Mouse (Mus musculus) A20 (cell line): ENCODE measurements at regions not wholly inside any gene's neighbourhood (a gene's known extent, or its start where the extent isn't known, plus 50 kb on each side); places are given as distances from the start of the nearest gene placed in this dataset.
"Not testable (repeated sequence)": the region's sequence is repeated elsewhere in the genome, so short reads cannot be mapped to it uniquely, and the experiment has no call there.

Experiments used
- DNase-seq: peaks from one replicate; pipeline ENCODE4 v3.0.0-alpha.2; 2011; ENCODE audit warnings: low read depth, low spot score

- DNase-seq = no peak
Measured at GRCm38 (mm10) chr16:55520077-55520476, 222.3 kb upstream of the Zpld1 start.

GRCm38 (mm10) chr16:55519646-55520045 is 221.9 kb upstream of the Zpld1 start:
- DNase-seq = peak; percentile 43

- no peak for DNase-seq
Measured at GRCm38 (mm10) chr16:55516994-55517393, 219.2 kb upstream of the Zpld1 start.

GRCm38 (mm10) chr16:55515228-55515696 is 217.5 kb upstream of the Zpld1 start:
- no peak for DNase-seq

- DNase-seq = no peak
Measured at GRCm38 (mm10) chr16:55514448-55515200, 216.8 kb upstream of the Zpld1 start.

GRCm38 (mm10) chr16:55504796-55505413 is 207.1 kb upstream of the Zpld1 start:
- DNase-seq = no peak

GRCm38 (mm10) chr16:55504274-55504673 is 206.5 kb upstream of the Zpld1 start:
- DNase-seq = no peak

GRCm38 (mm10) chr16:55503273-55503672 is 205.5 kb upstream of the Zpld1 start:
- DNase-seq = peak; percentile 43

GRCm38 (mm10) chr16:55499831-55500230 is 202.0 kb upstream of the Zpld1 start:
- DNase-seq = not testable (repeated sequence)

- no peak for DNase-seq
Measured at GRCm38 (mm10) chr16:55495051-55495450, 197.3 kb upstream of the Zpld1 start.

GRCm38 (mm10) chr16:55494162-55494561 is 196.4 kb upstream of the Zpld1 start:
- DNase-seq = no peak

- DNase-seq = no peak
Measured at GRCm38 (mm10) chr16:55492111-55492510, 194.3 kb upstream of the Zpld1 start.

- no peak for DNase-seq
Measured at GRCm38 (mm10) chr16:55484391-55484790, 186.6 kb upstream of the Zpld1 start.

- DNase-seq = no peak
Measured at GRCm38 (mm10) chr16:55480745-55481144, 183.0 kb upstream of the Zpld1 start.

GRCm38 (mm10) chr16:55480304-55480703 is 182.5 kb upstream of the Zpld1 start:
- peak; percentile 58 for DNase-seq

- DNase-seq = peak; percentile 78
Measured at GRCm38 (mm10) chr16:55476544-55477208, 178.9 kb upstream of the Zpld1 start.

GRCm38 (mm10) chr16:55474950-55475525 is 177.3 kb upstream of the Zpld1 start:
- DNase-seq = no peak

- DNase-seq = no peak
Measured at GRCm38 (mm10) chr16:55471396-55471795, 173.6 kb upstream of the Zpld1 start.

- DNase-seq = no peak
Measured at GRCm38 (mm10) chr16:55470721-55471120, 172.9 kb upstream of the Zpld1 start.

- DNase-seq = peak; percentile 2
Measured at GRCm38 (mm10) chr16:55469703-55470102, 171.9 kb upstream of the Zpld1 start.

- DNase-seq = peak; percentile 74
Measured at GRCm38 (mm10) chr16:55468833-55469458, 171.2 kb upstream of the Zpld1 start.

- peak; percentile 24 for DNase-seq
Measured at GRCm38 (mm10) chr16:55460519-55460918, 162.7 kb upstream of the Zpld1 start.
